Mouse (Mus musculus) ES-E14 (cell line): ENCODE data around the gene Rptor. TPM values are rescaled to one million over a fixed set of nuclear protein-coding genes. Genes with fewer than 3 reads are reported as not detected.

Source experiments
- DNase-seq: peaks from one replicate; pipeline ENCODE4 v3.0.0-alpha.2; 2013; ENCODE audit warnings: low read depth, low spot score
- H3K27ac ChIP-seq: 2 replicates; pipeline ENCODE4 v1.5.1; 2012; ENCODE audit warnings: low read depth, mild to moderate bottlenecking, low read length, moderate library complexity, mixed read lengths; ENCODE audit not compliant: poor library complexity, insufficient read depth, severe bottlenecking
- H3K36me3 ChIP-seq: 2 replicates; pipeline ENCODE4 v1.6.1; 2012; ENCODE audit warnings: mild to moderate bottlenecking, low read length, moderate library complexity, mixed read lengths; ENCODE audit not compliant: control insufficient read depth, poor library complexity, insufficient read depth, severe bottlenecking
- H3K4me1 ChIP-seq, 2 experiments: fragments of 150-350 bp in 1 of 2; sonication (generic) in 1 of 2; 2 replicates each; pipeline ENCODE4 v1.6.1; 2012; ENCODE audit warnings: low read length in 2 of 2, mild to moderate bottlenecking in 1 of 2, mixed read lengths in 1 of 2; ENCODE audit not compliant: control insufficient read depth in 2 of 2, insufficient read depth in 2 of 2, poor library complexity in 1 of 2
- H3K4me3 ChIP-seq, 2 experiments: fragments of 150-350 bp in 1 of 2; sonication (generic) in 1 of 2; 2 replicates each; pipeline ENCODE4 v1.5.1; 2012; ENCODE audit warnings: low read length in 2 of 2, low read depth in 1 of 2, mild to moderate bottlenecking in 1 of 2, mixed read lengths in 1 of 2; ENCODE audit not compliant: insufficient read depth in 1 of 2, poor library complexity in 1 of 2, severe bottlenecking in 1 of 2
- H3K9ac ChIP-seq: 2 replicates; pipeline ENCODE4 v1.6.1; 2012; ENCODE audit warnings: low read depth, mild to moderate bottlenecking, low read length, mixed read lengths; ENCODE audit not compliant: poor library complexity, insufficient read depth, severe bottlenecking
- H3K9me3 ChIP-seq: fragments of 150-350 bp; sonication (generic); 2 replicates; pipeline ENCODE4 v1.6.1; 2012; ENCODE audit warnings: low read depth, mild to moderate bottlenecking, low read length; ENCODE audit not compliant: control insufficient read depth, insufficient read depth
- CHD2 ChIP-seq: IDR thresholded peaks from 2 replicates; pipeline ENCODE4 v1.6.1; 2014; ENCODE audit warnings: mild to moderate bottlenecking, low read depth, low read length, inconsistent platforms
- HCFC1 ChIP-seq: IDR thresholded peaks from 2 replicates; pipeline ENCODE4 v1.6.1; 2012; ENCODE audit warnings: low read length, inconsistent platforms, borderline replicate concordance; ENCODE audit not compliant: insufficient read depth
- MAFK ChIP-seq: IDR thresholded peaks from 2 replicates; pipeline ENCODE4 v1.6.1; 2014; ENCODE audit warnings: mild to moderate bottlenecking, low read depth, low read length, inconsistent platforms; ENCODE audit not compliant: insufficient read depth
- ZC3H11A ChIP-seq: IDR thresholded peaks from 2 replicates; pipeline ENCODE4 v1.6.1; 2012; ENCODE audit warnings: low read depth, mild to moderate bottlenecking, inconsistent platforms, low read length, borderline replicate concordance
- ZNF384 ChIP-seq: IDR thresholded peaks from 2 replicates; pipeline ENCODE4 v1.6.1; 2012; ENCODE audit warnings: low read depth, low read length, inconsistent platforms
- in situ Hi-C, 2 experiments: fragments of 600-800 bp; cut with MboI; formaldehyde crosslinking; loops; one replicate each; pipeline ENCODE4 v1.15.1; 2025; ENCODE audit warnings: low sequenced_read_pairs in 2 of 2, inconsistent platforms in 1 of 2; ENCODE audit not compliant: unreplicated experiment in 2 of 2
- total RNA-seq: library from RNA; depleted of rRNA; stranded (reverse); fragments of 300-350 nt; gene quantifications from 2 replicates; pipeline ENCODE4 v1.2.3, GENCODE M21; 2012

The Rptor gene
- total RNA-seq, 1 experiment = 59.7 TPM

DNA sequence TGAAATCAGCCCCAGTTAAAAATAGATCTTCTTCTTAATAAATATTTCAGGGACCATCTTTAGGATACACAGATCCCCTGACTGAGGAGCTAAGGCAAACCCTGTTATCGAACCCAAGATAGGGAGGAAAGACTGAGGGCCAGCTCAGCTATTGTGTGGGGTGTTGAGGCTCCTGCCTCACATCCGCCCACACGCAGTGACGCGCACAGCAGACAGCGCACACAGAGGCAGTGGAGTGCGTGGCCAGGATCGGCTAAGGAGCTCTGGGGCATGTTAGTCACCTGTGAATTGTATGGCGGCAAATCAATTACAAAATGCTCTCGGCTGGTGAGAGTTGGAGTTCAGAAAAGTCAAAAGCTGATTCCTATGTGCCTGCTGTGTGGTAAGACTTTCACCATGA is 37.0 kb upstream of the Rptor start:
- Histone ChIP-seq H3K9ac (peak overlapping the region; percentile 57; the same call in 1 of the 2 replicates), H3K36me3 (no peaks in the 10 kb centered on the region), H3K4me3 (peak overlapping the region; percentile 60 to 62), H3K4me1 (peaks cover 0 to 5% of the 10 kb centered on the region in 2 experiments; a peak in 1 of 4 replicates), H3K27ac (no peak overlapping the region), H3K9me3 (no peaks in the 10 kb centered on the region)
- in situ Hi-C loops = no loop called here
- TF ChIP-seq MAFK (no peak), ZNF384 (no peak), ZC3H11A (no peak), HCFC1 (no peak), CHD2 (no peak)
- DNase-seq = no peak

DNA sequence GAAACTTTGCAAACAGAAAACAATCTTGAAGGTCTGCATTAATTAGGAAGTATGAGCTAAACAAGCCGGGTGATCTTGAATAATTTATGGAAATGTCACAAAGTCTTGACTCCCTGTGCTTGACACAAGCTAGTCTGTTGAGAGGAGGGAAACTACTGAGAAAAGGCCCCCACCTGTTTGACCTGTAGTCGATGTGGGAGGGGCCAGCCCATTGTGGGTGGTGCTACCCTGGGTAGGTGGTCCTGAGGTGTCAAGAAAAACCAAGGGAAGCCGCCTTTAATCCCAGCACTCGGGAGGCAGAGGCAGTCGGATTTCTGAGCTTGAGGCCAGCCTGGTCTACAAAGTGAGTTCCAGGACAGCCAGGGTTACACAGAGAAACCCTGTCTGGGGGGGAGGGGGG is 36.5 kb upstream of the Rptor start:
- no peaks in the 10 kb centered on the region for H3K9me3 ChIP-seq
- TF ChIP-seq ZNF384 (no peak), ZC3H11A (no peak), HCFC1 (no peak), MAFK (no peak), CHD2 (no peak)
- no peak for DNase-seq
- peaks cover 0 to 5% of the 10 kb centered on the region in 2 experiments; a peak in 1 of 4 replicates for H3K4me1 ChIP-seq
- H3K27ac ChIP-seq = no peak overlapping the region
- no peak overlapping the region for H3K9ac ChIP-seq
- no peak overlapping the region for H3K4me3 ChIP-seq
- H3K36me3 ChIP-seq = no peaks in the 10 kb centered on the region
- in situ Hi-C loops = no loop called here

DNA sequence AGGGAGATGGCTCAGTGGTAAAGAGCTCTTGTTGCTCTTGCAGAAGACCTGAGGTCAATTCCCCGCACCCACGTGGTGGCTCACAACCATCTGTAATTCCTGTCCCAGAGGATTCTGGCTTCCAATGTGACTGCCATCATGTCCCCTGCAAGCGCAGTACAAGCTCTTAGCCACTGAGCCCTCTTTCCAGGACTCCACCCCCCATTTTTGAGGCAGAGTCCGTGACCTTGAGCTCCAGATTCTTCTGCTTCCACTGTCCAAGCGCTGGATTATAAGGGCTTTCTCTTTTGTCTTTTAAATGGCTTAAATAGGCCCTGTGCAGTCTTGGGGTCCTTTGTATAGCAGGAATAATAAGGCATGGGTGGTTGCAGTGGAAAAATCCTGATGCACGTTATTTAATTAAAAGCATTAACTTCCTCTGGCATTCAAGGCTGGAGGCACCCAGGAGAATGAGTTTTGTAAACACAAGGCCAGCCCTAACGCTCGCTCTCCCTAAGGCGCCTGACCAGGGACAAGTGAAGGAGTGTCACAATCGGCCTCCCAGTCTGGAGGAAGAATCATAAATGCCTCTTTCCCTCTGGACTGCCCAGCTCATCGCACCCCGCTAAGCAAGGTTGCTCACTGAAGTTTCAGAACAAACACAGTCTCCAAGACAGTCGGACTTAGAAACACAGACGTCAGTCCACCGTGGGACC is 30.2 kb upstream of the Rptor start:
- in situ Hi-C loops = no loop called here
- peaks cover 2 to 10% of the 10 kb centered on the region in 2 experiments; a peak in 3 of 4 replicates for H3K4me1 ChIP-seq
- H3K4me3 ChIP-seq = peak overlapping the region; percentile 11 to 33; a peak in 2 of 4 replicates
- TF ChIP-seq ZC3H11A (no peak), HCFC1 (no peak), ZNF384 (no peak), MAFK (no peak), CHD2 (no peak)
- H3K27ac ChIP-seq = no peak overlapping the region
- no peaks in the 10 kb centered on the region for H3K36me3 ChIP-seq
- no peaks in the 10 kb centered on the region for H3K9me3 ChIP-seq
- 0 out of 2 replicates have a peak overlapping the region, but pooled peaks have one; percentile 13 for H3K9ac ChIP-seq
- DNase-seq = no peak

DNA sequence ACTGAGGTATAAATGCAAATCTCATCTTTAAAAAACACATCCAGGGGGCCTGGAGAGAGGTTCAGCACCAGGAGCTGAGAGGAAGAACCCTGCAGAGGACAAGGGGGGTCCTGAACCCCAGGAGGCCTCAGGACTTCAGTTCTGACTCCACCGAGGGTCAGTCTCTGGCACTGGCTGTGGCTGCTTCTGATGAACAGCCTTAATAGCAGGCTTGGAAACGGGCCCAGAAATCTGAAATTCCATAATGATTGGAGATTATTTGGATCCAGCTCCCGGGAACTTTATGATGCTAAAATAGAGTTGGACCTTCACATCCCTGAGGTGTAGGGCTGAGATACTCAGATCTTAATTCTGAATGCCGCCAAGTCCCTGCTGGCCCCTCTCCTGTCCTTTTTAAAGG is 25.9 kb upstream of the Rptor start:
- H3K4me1 ChIP-seq = peaks cover 2 to 4% of the 10 kb centered on the region in 2 experiments; a peak in 3 of 4 replicates
- TF ChIP-seq HCFC1 (no peak), ZC3H11A (no peak), CHD2 (no peak), MAFK (no peak), ZNF384 (no peak)
- no peak overlapping the region for H3K27ac ChIP-seq
- H3K9me3 ChIP-seq = no peaks in the 10 kb centered on the region
- no peaks in the 10 kb centered on the region for H3K36me3 ChIP-seq
- in situ Hi-C loops = no loop called here
- H3K4me3 ChIP-seq = no peak overlapping the region
- no peak for DNase-seq
- H3K9ac ChIP-seq = no peak overlapping the region
